Mouse (Mus musculus) embryonic facial prominence, embryonic 13.5 days (tissue): ENCODE measurements around the gene Il17re. TPM values are rescaled to one million over a fixed set of nuclear protein-coding genes. Genes with fewer than 3 reads are reported as not detected.

Source experiments
- ATAC-seq: fragments of 200-750 bp; cut with Nextera tagmentation; 2 replicates; pipeline ENCODE4 v1.8.0; 2017; ENCODE audit warnings: low read depth; ENCODE audit not compliant: insufficient number of reproducible peaks, insufficient read depth, low FRiP score, low TSS enrichment
- H3K27ac ChIP-seq: fragments of 300-500 bp; sonication (generic); 2 replicates; pipeline ENCODE4 v1.5.1; 2015; ENCODE audit warnings: moderate library complexity, mild to moderate bottlenecking, inconsistent platforms
- H3K27me3 ChIP-seq: fragments of 300-500 bp; sonication (generic); 2 replicates; pipeline ENCODE4 v1.6.1; 2015; ENCODE audit warnings: mild to moderate bottlenecking, inconsistent platforms
- H3K36me3 ChIP-seq: fragments of 300-500 bp; sonication (generic); 2 replicates; pipeline ENCODE4 v1.6.1; 2015; ENCODE audit warnings: mild to moderate bottlenecking, inconsistent platforms
- H3K4me1 ChIP-seq: fragments of 300-500 bp; sonication (generic); 2 replicates; pipeline ENCODE4 v1.6.1; 2015; ENCODE audit warnings: inconsistent platforms
- H3K4me2 ChIP-seq: fragments of 300-500 bp; sonication (generic); 2 replicates; pipeline ENCODE4 v1.6.1; 2015; ENCODE audit warnings: moderate library complexity, mild to moderate bottlenecking, inconsistent platforms
- H3K4me3 ChIP-seq: fragments of 300-500 bp; sonication (generic); 2 replicates; pipeline ENCODE4 v1.5.1; 2015; ENCODE audit warnings: mild to moderate bottlenecking, inconsistent platforms
- H3K9ac ChIP-seq: fragments of 300-500 bp; sonication (generic); 2 replicates; pipeline ENCODE4 v1.6.1; 2015; ENCODE audit warnings: mild to moderate bottlenecking, inconsistent platforms
- H3K9me3 ChIP-seq: fragments of 300-500 bp; sonication (generic); 2 replicates; pipeline ENCODE4 v1.6.1; 2016; ENCODE audit warnings: inconsistent platforms
- WGBS: fragments of 180-500 bp; shearing (Covaris S2); methylation state at CpG from one replicate; pipeline ENCODE4 v1.1.7; 2015; ENCODE audit warnings: mixed read lengths; 5-methylcytosine and 5-hydroxymethylcytosine counted together
- polyA plus RNA-seq: library from polyadenylated mRNA; unstranded; fragments of >200 nt; fragmentation: Nextera tagmentation; extraction: Ambion mirVana; gene quantifications from 2 replicates; pipeline ENCODE4 v1.2.1, GENCODE M21; 2015

Gene Il17re
- polyA plus RNA-seq, 1 experiment from 2014 or later: 9.2 TPM

- ATAC-seq: no peak
- no peak overlapping the region for H3K4me3 ChIP-seq
- H3K9me3 ChIP-seq: no peaks in the 10 kb centered on the region
- peaks cover 24% of the 10 kb centered on the region for H3K27me3 ChIP-seq
- H3K9ac ChIP-seq: no peak overlapping the region
- 80% methylated on average over 24 of the region's 24 CpGs for WGBS
- peaks cover 12% of the 10 kb centered on the region for H3K36me3 ChIP-seq
- H3K4me1 ChIP-seq: peaks cover 23% of the 10 kb centered on the region
- H3K27ac ChIP-seq: no peak overlapping the region
- H3K4me2 ChIP-seq: no peak overlapping the region
Measured at GRCm38 (mm10) chr6:113492101-113492864, 34.0 kb downstream of the Il17re start.

GRCm38 (mm10) chr6:113494258-113494788 lies 36.0 kb downstream of the Il17re start:
- Histone ChIP-seq H3K36me3 (peaks cover 11% of the 10 kb centered on the region), H3K4me3 (peak overlapping the region; percentile 41), H3K4me2 (peak overlapping the region; percentile 60), H3K27ac (no peak overlapping the region), H3K4me1 (peaks cover 15% of the 10 kb centered on the region), H3K9me3 (no peaks in the 10 kb centered on the region), H3K9ac (peak overlapping the region; percentile 60), H3K27me3 (peaks cover 24% of the 10 kb centered on the region)
- ATAC-seq: peak; percentile 45
- WGBS: under 1% methylated on average over 54 of the region's 54 CpGs

GRCm38 (mm10) chr6:113495071-113495675 lies 36.9 kb downstream of the Il17re start:
- no peak for ATAC-seq
- peaks cover 6% of the 10 kb centered on the region; the same call in 1 of the 2 replicates for H3K36me3 ChIP-seq
- H3K27me3 ChIP-seq: peaks cover 27% of the 10 kb centered on the region
- no peak overlapping the region for H3K27ac ChIP-seq
- peak overlapping the region; percentile 60 for H3K4me2 ChIP-seq
- H3K9ac ChIP-seq: 0 out of 2 replicates have a peak overlapping the region, but pooled peaks have one; percentile 60
- peaks cover 15% of the 10 kb centered on the region for H3K4me1 ChIP-seq
- H3K4me3 ChIP-seq: peak overlapping the region; percentile 41
- H3K9me3 ChIP-seq: no peaks in the 10 kb centered on the region
- WGBS: 49% methylated on average over 28 of the region's 28 CpGs

GRCm38 (mm10) chr6:113499346-113499745 lies 41.1 kb downstream of the Il17re start:
- ATAC-seq: no peak
- Histone ChIP-seq H3K4me2 (no peak overlapping the region), H3K4me1 (peaks cover 23% of the 10 kb centered on the region), H3K27ac (no peak overlapping the region), H3K27me3 (peaks cover 49% of the 10 kb centered on the region), H3K9me3 (no peaks in the 10 kb centered on the region), H3K36me3 (no peaks in the 10 kb centered on the region), H3K9ac (0 out of 2 replicates have a peak overlapping the region, but pooled peaks have one; percentile 32), H3K4me3 (no peak overlapping the region)
- WGBS: 70% methylated on average over 6 of the region's 6 CpGs

GRCm38 (mm10) chr6:113501388-113502084 lies 43.3 kb downstream of the Il17re start, which contains the start of gene Prrt3:
Gene Prrt3 (minus strand): TSS chr6:113501931.
- Histone ChIP-seq H3K27ac (no peak within 1 kb of the TSS), H3K9me3 (no peaks in the 10 kb centered on the region), H3K4me2 (peak within 1 kb of the TSS; percentile 79), H3K36me3 (no peaks in the 10 kb centered on the region), H3K4me1 (peaks cover 9% of the 10 kb centered on the region), H3K9ac (peak within 1 kb of the TSS; percentile 73), H3K27me3 (peaks cover 29% of the 10 kb centered on the region), H3K4me3 (peak within 1 kb of the TSS; percentile 56)
- WGBS: 2% methylated on average over 32 of the region's 32 CpGs
- 0 out of 2 replicates have a peak, but pooled peaks have one; percentile 26 for ATAC-seq

GRCm38 (mm10) chr6:113502801-113503200 lies 44.5 kb downstream of the Il17re start:
- Histone ChIP-seq H3K36me3 (no peaks in the 10 kb centered on the region), H3K4me2 (no peak overlapping the region), H3K4me1 (peaks cover 9% of the 10 kb centered on the region), H3K27me3 (peaks cover 26% of the 10 kb centered on the region), H3K4me3 (no peak overlapping the region), H3K9me3 (no peaks in the 10 kb centered on the region), H3K27ac (no peak overlapping the region), H3K9ac (no peak overlapping the region)
- no peak for ATAC-seq
- WGBS: 84% methylated on average over 2 of the region's 2 CpGs

- 75% methylated on average over 1 of the region's 1 CpGs for WGBS
- peaks cover 18% of the 10 kb centered on the region for H3K27me3 ChIP-seq
- ATAC-seq: no peak
- no peaks in the 10 kb centered on the region for H3K36me3 ChIP-seq
- no peak overlapping the region for H3K9ac ChIP-seq
- no peaks in the 10 kb centered on the region for H3K9me3 ChIP-seq
- H3K4me1 ChIP-seq: peaks cover 9% of the 10 kb centered on the region
- no peak overlapping the region for H3K4me2 ChIP-seq
- no peak overlapping the region for H3K4me3 ChIP-seq
- H3K27ac ChIP-seq: no peak overlapping the region
Measured at GRCm38 (mm10) chr6:113505689-113506088, 47.4 kb downstream of the Il17re start.

- no peaks in the 10 kb centered on the region for H3K9me3 ChIP-seq
- no peaks in the 10 kb centered on the region for H3K4me1 ChIP-seq
- no peak for ATAC-seq
Measured at GRCm38 (mm10) chr6:113507130-113507529, 48.8 kb downstream of the Il17re start.

GRCm38 (mm10) chr6:113508272-113508946 lies 50.1 kb downstream of the Il17re start:
- H3K4me1 ChIP-seq: no peaks in the 10 kb centered on the region
- no peaks in the 10 kb centered on the region for H3K9me3 ChIP-seq
- no peak for ATAC-seq
- 63% methylated on average over 7 of the region's 7 CpGs for WGBS
- H3K27ac ChIP-seq: no peak overlapping the region
- no peak overlapping the region for H3K4me3 ChIP-seq
- no peaks in the 10 kb centered on the region for H3K27me3 ChIP-seq
- no peak overlapping the region for H3K9ac ChIP-seq
- H3K4me2 ChIP-seq: no peak overlapping the region
- peaks cover 7% of the 10 kb centered on the region for H3K36me3 ChIP-seq

More at GRCm38 (mm10) chr6:113507130-113507529, 48.8 kb downstream of the Il17re start:
- H3K9ac ChIP-seq: no peak overlapping the region
- H3K27me3 ChIP-seq: peaks cover 5% of the 10 kb centered on the region; the same call in 1 of the 2 replicates
- H3K4me3 ChIP-seq: no peak overlapping the region
- H3K4me2 ChIP-seq: no peak overlapping the region
- H3K27ac ChIP-seq: no peak overlapping the region
- no peaks in the 10 kb centered on the region for H3K36me3 ChIP-seq

- Histone ChIP-seq H3K9ac (no peak overlapping the region), H3K4me1 (no peaks in the 10 kb centered on the region), H3K4me2 (no peak overlapping the region), H3K9me3 (no peaks in the 10 kb centered on the region), H3K27ac (no peak overlapping the region), H3K27me3 (no peaks in the 10 kb centered on the region), H3K4me3 (no peak overlapping the region), H3K36me3 (peaks cover 12% of the 10 kb centered on the region)
- 39% methylated on average over 5 of the region's 5 CpGs for whole genome bisulfite sequencing
- ATAC-seq: no peak
Measured at GRCm38 (mm10) chr6:113508947-113509280, 50.6 kb downstream of the Il17re start.

- Histone ChIP-seq H3K27ac (no peak overlapping the region), H3K4me1 (no peaks in the 10 kb centered on the region), H3K36me3 (peaks cover 62% of the 10 kb centered on the region), H3K4me2 (no peak overlapping the region), H3K4me3 (no peak overlapping the region), H3K9me3 (no peaks in the 10 kb centered on the region), H3K27me3 (no peaks in the 10 kb centered on the region), H3K9ac (no peak overlapping the region)
- ATAC-seq: no peak
- 92% methylated on average over 6 of the region's 6 CpGs for WGBS
Measured at GRCm38 (mm10) chr6:113513944-113514343, 55.7 kb downstream of the Il17re start.
